Mouse (Mus musculus): ENCODE measurements around the gene Ttl.

Gene Ttl

GRCm38 (mm10) chr2:129083514-129083913 is 17.8 kb downstream of the Ttl start:
- no peak for DNase-seq (ENCODE audit: extremely low read depth, insufficient read length, low spot score)

- no peak for DNase-seq (ENCODE audit: extremely low read depth, insufficient read length, low spot score)
Measured at GRCm38 (mm10) chr2:129084959-129085358, 19.2 kb downstream of the Ttl start.

- DNase-seq (ENCODE audit: extremely low read depth, insufficient read length, low spot score): no peak
Measured at GRCm38 (mm10) chr2:129087520-129087919, 21.8 kb downstream of the Ttl start.

- no peak for DNase-seq (ENCODE audit: extremely low read depth, insufficient read length, low spot score)
Measured at GRCm38 (mm10) chr2:129090370-129090769, 24.6 kb downstream of the Ttl start.

- no peak for DNase-seq (ENCODE audit: extremely low read depth, insufficient read length, low spot score)
Measured at GRCm38 (mm10) chr2:129092810-129093209, 27.1 kb downstream of the Ttl start.

GRCm38 (mm10) chr2:129093926-129094724 is 28.4 kb downstream of the Ttl start:
- no peak for DNase-seq (ENCODE audit: extremely low read depth, insufficient read length, low spot score)

- DNase-seq (ENCODE audit: extremely low read depth, insufficient read length, low spot score): peak; percentile 90
Measured at GRCm38 (mm10) chr2:129100784-129101310, 35.1 kb downstream of the Ttl start, which contains the start of gene Polr1b. TSS of gene Polr1b (plus strand) at chr2:129100995.

- no peak for DNase-seq (ENCODE audit: extremely low read depth, insufficient read length, low spot score)
Measured at GRCm38 (mm10) chr2:129112924-129113323, 47.2 kb downstream of the Ttl start.

GRCm38 (mm10) chr2:129115706-129116367 is 50.1 kb downstream of the Ttl start:
- no peak for DNase-seq (ENCODE audit: extremely low read depth, insufficient read length, low spot score)

- DNase-seq (ENCODE audit: extremely low read depth, insufficient read length, low spot score): no peak
Measured at GRCm38 (mm10) chr2:129116368-129116739, 50.6 kb downstream of the Ttl start.

GRCm38 (mm10) chr2:129118061-129118460 is 52.3 kb downstream of the Ttl start:
- no peak for DNase-seq (ENCODE audit: extremely low read depth, insufficient read length, low spot score)

- no peak for DNase-seq (ENCODE audit: extremely low read depth, insufficient read length, low spot score)
Measured at GRCm38 (mm10) chr2:129121986-129122385, 56.2 kb downstream of the Ttl start.

GRCm38 (mm10) chr2:129129412-129129929 is 63.7 kb downstream of the Ttl start, which contains the start of gene Chchd5:
TSS of gene Chchd5 (plus strand) at chr2:129129700.
- DNase-seq (ENCODE audit: extremely low read depth, insufficient read length, low spot score): peak; percentile 92

GRCm38 (mm10) chr2:129129987-129130545 is 64.3 kb downstream of the Ttl start:
- DNase-seq (ENCODE audit: extremely low read depth, insufficient read length, low spot score): peak; percentile 45

- DNase-seq (ENCODE audit: extremely low read depth, insufficient read length, low spot score): no peak
Measured at GRCm38 (mm10) chr2:129130776-129131175, 65.0 kb downstream of the Ttl start.

- no peak for DNase-seq (ENCODE audit: extremely low read depth, insufficient read length, low spot score)
Measured at GRCm38 (mm10) chr2:129132231-129132630, 66.5 kb downstream of the Ttl start.

GRCm38 (mm10) chr2:129133006-129133805 is 67.5 kb downstream of the Ttl start:
- DNase-seq (ENCODE audit: extremely low read depth, insufficient read length, low spot score): peak; percentile 57

- DNase-seq (ENCODE audit: extremely low read depth, insufficient read length, low spot score): no peak
Measured at GRCm38 (mm10) chr2:129139906-129140305, 74.2 kb downstream of the Ttl start.
